Mouse (Mus musculus): ENCODE data around the gene Map3k10. TPM values are rescaled to one million over a fixed set of nuclear protein-coding genes. Genes with fewer than 3 reads are reported as not detected.

Gene Map3k10
- polyA plus RNA-seq, 1 experiment, result 24.6 TPM

- H3K27ac ChIP-seq (ENCODE audit: insufficient read depth, low read depth, low read length), result no peak overlapping the region
- H3K4me3 ChIP-seq (ENCODE audit: insufficient read depth, low read depth, low read length), result no peak overlapping the region
- DNase-seq, result no peak
- TF ChIP-seq POLR2A (IDR thresholded peaks at IDR 0.05; ENCODE audit: low read depth, low read length) (no peak), CTCF (conservative IDR thresholded peaks at IDR 0.05; ENCODE audit: insufficient read depth, insufficient read length, low read depth, low read length) (no peak)
- H3K4me1 ChIP-seq (ENCODE audit: control insufficient read depth, insufficient read depth, low read length), result no peaks in the 10 kb centered on the region
- no peaks in the 10 kb centered on the region for H3K36me3 ChIP-seq (ENCODE audit: control insufficient read depth, insufficient read depth, low read length)
- 32% methylated on average over 11 of the region's 11 CpGs for WGBS
- peaks cover 2% of the 10 kb centered on the region; the same call in 1 of the 2 replicates for H3K27me3 ChIP-seq (replicated peaks; ENCODE audit: control insufficient read depth, insufficient read depth, low read length)
Observed at GRCm38 (mm10) chr7:27655545-27655944, 18.9 kb downstream of the Map3k10 start.

- Histone ChIP-seq H3K4me3 (ENCODE audit: insufficient read depth, low read depth, low read length) (no peak overlapping the region), H3K36me3 (ENCODE audit: control insufficient read depth, insufficient read depth, low read length) (no peaks in the 10 kb centered on the region), H3K27me3 (replicated peaks; ENCODE audit: control insufficient read depth, insufficient read depth, low read length) (peaks cover 2% of the 10 kb centered on the region; the same call in 1 of the 2 replicates), H3K27ac (ENCODE audit: insufficient read depth, low read depth, low read length) (no peak overlapping the region), H3K4me1 (ENCODE audit: control insufficient read depth, insufficient read depth, low read length) (no peaks in the 10 kb centered on the region)
- peak; percentile 59 for TF ChIP-seq CTCF (conservative IDR thresholded peaks at IDR 0.05; ENCODE audit: insufficient read depth, insufficient read length, low read depth, low read length)
- no peak for TF ChIP-seq POLR2A (IDR thresholded peaks at IDR 0.05; ENCODE audit: low read depth, low read length)
- WGBS, result 68% methylated on average over 20 of the region's 20 CpGs
- peak; percentile 46 for DNase-seq
Observed at GRCm38 (mm10) chr7:27654607-27655276, 19.7 kb downstream of the Map3k10 start.

GRCm38 (mm10) chr7:27653681-27654437 is 20.5 kb downstream of the Map3k10 start, which contains the start of gene Ttc9b:
Ttc9b (plus strand) TSS chr7:27653915.
- 4% methylated on average over 61 of the region's 62 CpGs for WGBS
- H3K4me1 ChIP-seq (ENCODE audit: control insufficient read depth, insufficient read depth, low read length), result no peaks in the 10 kb centered on the region
- H3K36me3 ChIP-seq (ENCODE audit: control insufficient read depth, insufficient read depth, low read length), result no peaks in the 10 kb centered on the region
- H3K4me3 ChIP-seq (ENCODE audit: insufficient read depth, low read depth, low read length), result no peak within 1 kb of the TSS
- no peak for TF ChIP-seq CTCF (conservative IDR thresholded peaks at IDR 0.05; ENCODE audit: insufficient read depth, insufficient read length, low read depth, low read length)
- no peak for TF ChIP-seq POLR2A (IDR thresholded peaks at IDR 0.05; ENCODE audit: low read depth, low read length)
- H3K27me3 ChIP-seq (replicated peaks; ENCODE audit: control insufficient read depth, insufficient read depth, low read length), result peaks cover 2% of the 10 kb centered on the region; the same call in 1 of the 2 replicates
- H3K27ac ChIP-seq (ENCODE audit: insufficient read depth, low read depth, low read length), result no peak within 1 kb of the TSS
- DNase-seq, result peak; percentile 18

GRCm38 (mm10) chr7:27650949-27651348 is 23.4 kb downstream of the Map3k10 start:
- Histone ChIP-seq H3K36me3 (ENCODE audit: control insufficient read depth, insufficient read depth, low read length) (no peaks in the 10 kb centered on the region), H3K27ac (ENCODE audit: insufficient read depth, low read depth, low read length) (no peak overlapping the region), H3K27me3 (replicated peaks; ENCODE audit: control insufficient read depth, insufficient read depth, low read length) (peaks cover 2% of the 10 kb centered on the region; the same call in 1 of the 2 replicates), H3K4me3 (ENCODE audit: insufficient read depth, low read depth, low read length) (no peak overlapping the region), H3K4me1 (ENCODE audit: control insufficient read depth, insufficient read depth, low read length) (no peaks in the 10 kb centered on the region)
- TF ChIP-seq CTCF (conservative IDR thresholded peaks at IDR 0.05; ENCODE audit: insufficient read depth, insufficient read length, low read depth, low read length) (peak; percentile 69), POLR2A (IDR thresholded peaks at IDR 0.05; ENCODE audit: low read depth, low read length) (no peak)
- DNase-seq, result peak; percentile 80
- WGBS, result 5% methylated on average over 10 of the region's 10 CpGs

GRCm38 (mm10) chr7:27649723-27650122 is 24.7 kb downstream of the Map3k10 start:
- no peaks in the 10 kb centered on the region for H3K36me3 ChIP-seq (ENCODE audit: control insufficient read depth, insufficient read depth, low read length)
- WGBS, result 91% methylated on average over 11 of the region's 11 CpGs
- H3K4me3 ChIP-seq (ENCODE audit: insufficient read depth, low read depth, low read length), result no peak overlapping the region
- peaks cover 2% of the 10 kb centered on the region; the same call in 1 of the 2 replicates for H3K27me3 ChIP-seq (replicated peaks; ENCODE audit: control insufficient read depth, insufficient read depth, low read length)
- H3K4me1 ChIP-seq (ENCODE audit: control insufficient read depth, insufficient read depth, low read length), result no peaks in the 10 kb centered on the region
- TF ChIP-seq POLR2A (IDR thresholded peaks at IDR 0.05; ENCODE audit: low read depth, low read length), result no peak
- TF ChIP-seq CTCF (conservative IDR thresholded peaks at IDR 0.05; ENCODE audit: insufficient read depth, insufficient read length, low read depth, low read length), result no peak
- DNase-seq, result no peak
- H3K27ac ChIP-seq (ENCODE audit: insufficient read depth, low read depth, low read length), result no peak overlapping the region

- DNase-seq, result no peak
- H3K36me3 ChIP-seq (ENCODE audit: control insufficient read depth, insufficient read depth, low read length), result no peaks in the 10 kb centered on the region
- no peak overlapping the region for H3K4me3 ChIP-seq (ENCODE audit: insufficient read depth, low read depth, low read length)
- H3K27ac ChIP-seq (ENCODE audit: insufficient read depth, low read depth, low read length), result no peak overlapping the region
- TF ChIP-seq POLR2A (IDR thresholded peaks at IDR 0.05; ENCODE audit: low read depth, low read length) (no peak), CTCF (conservative IDR thresholded peaks at IDR 0.05; ENCODE audit: insufficient read depth, insufficient read length, low read depth, low read length) (no peak)
- H3K27me3 ChIP-seq (replicated peaks; ENCODE audit: control insufficient read depth, insufficient read depth, low read length), result no peaks in the 10 kb centered on the region
- H3K4me1 ChIP-seq (ENCODE audit: control insufficient read depth, insufficient read depth, low read length), result no peaks in the 10 kb centered on the region
- 67% methylated on average over 6 of the region's 6 CpGs for WGBS
Observed at GRCm38 (mm10) chr7:27647281-27648002, 27.0 kb downstream of the Map3k10 start.

Data from kidney, adult 2 months (tissue).